Mouse (Mus musculus) adipocyte (in vitro differentiated cells): ENCODE data around the gene Psmc2.

Experiments
- DNase-seq: peaks from one replicate; pipeline ENCODE4 v3.0.0-alpha.2; 2016; ENCODE audit warnings: low spot score

The Psmc2 gene

GRCm38 (mm10) chr5:21804837-21805236 lies 19.8 kb downstream of the Psmc2 start:
- DNase-seq: no peak

GRCm38 (mm10) chr5:21810924-21811323 lies 25.8 kb downstream of the Psmc2 start:
- DNase-seq: no peak

GRCm38 (mm10) chr5:21813994-21814393 lies 28.9 kb downstream of the Psmc2 start:
- DNase-seq: peak; percentile 12

GRCm38 (mm10) chr5:21826370-21826769 lies 41.3 kb downstream of the Psmc2 start:
- DNase-seq: no peak

DNA sequence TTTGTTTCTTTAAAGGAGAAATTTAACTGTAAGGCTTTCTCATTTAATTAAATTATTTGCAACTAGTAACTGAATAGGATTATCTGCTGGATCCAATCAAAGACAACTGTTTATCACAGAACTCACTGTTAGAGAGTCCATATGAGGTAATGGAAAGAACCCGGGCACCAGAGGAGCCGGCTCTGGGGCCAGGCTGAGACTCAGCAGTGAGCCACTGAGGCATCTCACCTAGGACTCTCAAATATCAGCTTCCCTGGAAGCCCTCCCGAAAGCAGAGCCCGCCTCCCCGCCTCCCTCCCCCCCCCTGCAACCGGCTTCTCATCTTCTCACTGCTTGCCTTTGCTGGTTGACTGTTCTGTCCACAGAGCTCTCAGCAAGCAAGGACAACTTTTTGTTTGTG lies 42.6 kb downstream of the Psmc2 start:
- no peak for DNase-seq

DNA sequence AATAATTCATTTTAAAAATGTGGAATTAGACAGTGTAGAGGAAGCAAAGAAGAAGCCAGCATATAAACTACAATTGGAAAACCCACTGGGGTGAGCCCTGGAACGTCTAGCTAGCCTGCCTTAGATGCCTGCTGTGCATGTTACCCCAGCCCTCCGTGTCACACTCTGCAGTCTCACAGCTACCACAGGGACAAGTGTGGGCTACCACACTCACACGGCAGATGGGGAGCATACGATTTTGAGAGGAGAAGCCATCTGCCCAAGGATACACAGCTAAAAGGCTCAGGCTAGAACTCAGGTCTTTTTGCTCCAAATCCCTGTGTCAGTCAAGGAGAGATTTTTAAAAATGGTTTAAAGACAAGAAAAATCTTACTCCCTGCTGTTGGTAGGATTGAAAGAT lies 43.8 kb downstream of the Psmc2 start:
- no peak for DNase-seq

- no peak for DNase-seq
Observed at GRCm38 (mm10) chr5:21831761-21832160, 46.7 kb downstream of the Psmc2 start.

- no peak for DNase-seq
Observed at GRCm38 (mm10) chr5:21844676-21845075, 59.6 kb downstream of the Psmc2 start.

GRCm38 (mm10) chr5:21846616-21847290 lies 61.7 kb downstream of the Psmc2 start:
- DNase-seq: no peak

GRCm38 (mm10) chr5:21847438-21847837 lies 62.4 kb downstream of the Psmc2 start:
- no peak for DNase-seq

DNA sequence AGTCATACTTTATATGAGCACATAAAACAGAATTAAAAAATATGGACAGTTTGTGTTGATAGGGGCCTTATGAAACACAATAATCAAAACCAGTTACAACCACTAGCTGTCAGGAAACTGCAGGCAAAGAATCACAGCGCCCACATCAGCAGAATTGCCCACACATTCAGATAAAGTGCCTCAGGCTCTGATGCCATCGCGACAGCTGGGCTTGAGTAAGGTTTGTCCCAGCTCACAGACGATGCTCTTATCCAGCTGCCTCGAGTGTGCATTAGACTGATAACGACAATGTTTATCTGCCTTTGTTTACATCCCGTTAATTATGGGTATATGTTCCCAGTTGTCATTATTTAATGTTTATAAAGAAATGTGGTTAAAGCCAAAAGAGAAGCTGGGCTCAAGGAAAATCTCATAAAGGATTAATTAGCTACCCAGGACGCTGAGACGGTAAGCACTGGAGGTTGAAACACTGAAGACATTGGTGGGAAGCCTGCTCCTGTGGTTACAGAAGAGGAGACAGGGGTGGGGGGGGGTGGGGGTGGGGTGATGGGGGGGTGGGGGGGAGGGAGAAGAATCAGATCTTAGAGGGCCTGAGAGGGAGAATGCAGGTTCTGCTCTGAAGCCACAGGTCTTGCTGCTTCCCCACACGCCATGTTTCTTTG lies 66.7 kb downstream of the Psmc2 start:
- no peak for DNase-seq
